Mouse (Mus musculus): ENCODE data around the gene Naa30.
A peak's percentile ranks its signal among the peaks of the same experiment; 100 is the strongest.
"Not testable (repeated sequence)": the region's sequence is repeated elsewhere in the genome, so short reads cannot be mapped to it uniquely, and the experiment has no call there.

Gene Naa30

GRCm38 (mm10) chr14:49171867-49172581 is at the start of gene Naa30:
Naa30 (plus strand) TSS chr14:49172226.
- DNase-seq (ENCODE audit: low spot score) = peak; percentile 85

GRCm38 (mm10) chr14:49127162-49127779 is 44.8 kb upstream of the Naa30 start:
- no peak for DNase-seq (ENCODE audit: low spot score)

- DNase-seq (ENCODE audit: low spot score) = no peak
Measured at GRCm38 (mm10) chr14:49128544-49129263, 43.3 kb upstream of the Naa30 start.

DNA sequence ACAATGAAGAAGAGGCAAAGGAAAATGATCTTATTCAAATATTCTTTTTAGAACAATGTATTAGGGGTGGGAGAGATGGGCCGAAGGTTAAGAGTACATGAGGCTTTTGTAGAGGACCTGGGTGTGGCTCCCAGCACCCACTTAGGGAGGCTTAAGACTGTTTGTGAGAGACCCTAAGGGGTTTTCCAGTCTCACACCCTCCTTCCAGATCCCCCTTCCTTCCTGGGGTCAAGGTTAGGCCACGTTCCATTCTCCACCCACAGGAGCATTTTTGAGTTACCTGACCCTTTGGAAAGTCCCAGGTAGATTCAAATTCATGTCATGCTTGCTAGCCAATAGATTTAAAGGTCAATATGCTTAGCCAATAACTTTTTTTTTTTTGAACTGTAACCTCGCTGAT is 39.6 kb upstream of the Naa30 start:
- DNase-seq (ENCODE audit: low spot score) = no peak

DNA sequence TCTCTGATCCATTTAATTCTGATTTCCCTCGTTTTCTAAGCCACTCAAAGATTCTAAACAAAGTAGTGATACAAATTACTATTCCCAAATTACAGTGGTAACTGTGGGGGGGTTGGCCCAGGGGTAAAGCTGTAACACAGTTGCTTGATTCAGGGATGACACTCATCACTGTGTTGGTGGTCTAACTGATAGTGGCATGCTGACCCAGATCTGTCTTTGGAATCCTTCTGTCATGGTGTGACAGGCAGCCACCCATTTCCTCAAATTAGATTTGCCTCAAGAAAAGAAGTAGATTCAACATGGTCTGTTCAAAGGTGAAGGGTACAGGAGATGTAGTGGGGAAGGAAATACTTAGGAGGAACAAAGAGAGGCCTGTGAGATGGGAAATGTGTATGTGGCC is 33.9 kb upstream of the Naa30 start:
- no peak for DNase-seq (ENCODE audit: low spot score)

DNA sequence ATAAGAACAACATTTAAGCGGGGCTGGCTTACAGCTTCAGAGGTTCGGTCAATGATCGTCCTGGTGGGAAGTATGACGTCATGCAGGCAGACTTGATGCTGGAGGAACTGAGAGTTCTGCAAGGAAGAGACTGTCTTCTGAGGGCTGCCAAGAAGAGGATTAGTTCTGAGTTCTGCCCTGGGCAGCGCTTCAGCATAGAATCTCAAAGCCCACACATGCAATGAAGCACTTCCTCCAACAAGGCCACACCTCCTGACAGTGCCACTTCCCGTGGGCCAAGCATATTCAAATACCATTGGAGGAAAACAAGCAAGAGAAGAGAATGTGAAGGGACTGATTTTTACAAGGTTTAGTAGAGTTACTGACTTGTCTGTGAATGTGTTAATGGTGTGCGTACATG is 31.3 kb upstream of the Naa30 start:
- no peak for DNase-seq (ENCODE audit: low spot score)

DNA sequence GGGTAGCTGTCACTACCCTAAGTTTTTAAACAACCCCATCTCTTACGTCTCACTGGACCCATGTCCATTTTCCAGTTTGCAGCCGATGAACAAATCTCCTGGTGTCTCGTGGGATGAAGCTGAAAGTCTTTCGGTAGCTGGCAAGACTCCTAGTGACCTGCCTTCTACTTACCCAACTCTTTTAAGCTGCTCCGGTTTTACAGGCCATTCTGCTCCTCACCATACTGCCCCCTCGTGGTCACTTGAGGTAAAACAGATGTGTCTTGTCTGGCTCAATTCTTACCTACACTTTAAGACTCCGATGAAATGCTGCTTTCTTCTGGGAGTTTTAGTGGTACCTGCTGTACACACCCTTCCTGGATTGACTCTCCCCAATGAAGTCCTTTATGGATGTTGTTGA is 18.2 kb upstream of the Naa30 start:
- peak; percentile 26 for DNase-seq (ENCODE audit: low spot score)

GRCm38 (mm10) chr14:49155572-49155971 is 16.5 kb upstream of the Naa30 start:
- DNase-seq (ENCODE audit: low spot score) = no peak

- no peak for DNase-seq (ENCODE audit: low spot score)
Measured at GRCm38 (mm10) chr14:49158143-49158925, 13.7 kb upstream of the Naa30 start.

GRCm38 (mm10) chr14:49171286-49171685 is 740 bp upstream of the Naa30 start:
- DNase-seq (ENCODE audit: low spot score) = no peak

- DNase-seq (ENCODE audit: low spot score) = peak; percentile 33
Measured at GRCm38 (mm10) chr14:49172582-49172988, 559 bp downstream of the Naa30 start.

DNA sequence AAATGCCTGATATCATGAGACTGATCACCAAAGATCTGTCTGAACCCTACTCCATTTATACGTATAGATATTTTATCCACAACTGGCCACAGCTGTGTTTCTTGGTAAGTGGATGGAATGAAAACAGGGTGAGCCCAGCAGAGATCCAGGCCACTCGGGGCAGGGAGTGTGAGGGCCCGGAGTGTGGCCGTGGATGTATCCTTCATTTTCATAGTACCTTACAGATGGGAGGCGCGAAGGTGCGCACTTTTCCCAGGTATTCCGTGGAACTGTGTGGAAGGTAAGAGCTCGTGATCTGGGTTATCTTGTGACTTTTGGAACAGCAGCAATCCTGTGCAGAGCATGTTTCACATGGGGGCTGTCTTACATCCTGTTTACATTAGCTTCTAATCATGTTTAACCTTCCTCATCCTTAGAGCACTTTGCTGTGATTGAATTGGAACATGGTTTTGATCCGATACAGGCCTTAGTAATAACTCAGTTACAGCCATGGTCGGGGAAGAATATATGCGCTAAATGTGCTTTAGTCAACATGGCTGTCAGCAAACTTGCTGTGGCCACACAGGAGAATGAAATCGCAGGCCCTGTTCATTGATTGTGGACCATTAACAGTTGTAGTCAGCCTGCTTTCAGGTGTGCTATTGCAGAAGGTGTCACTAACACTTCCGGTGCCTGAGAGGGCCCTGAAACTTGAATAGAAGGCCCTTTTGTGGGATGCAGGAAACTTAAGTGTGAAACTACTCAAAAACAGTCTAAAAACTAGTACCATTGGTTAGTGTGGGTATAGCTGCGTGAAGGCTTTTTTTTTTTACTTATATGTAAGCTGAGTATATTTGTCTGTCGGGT is 1.5 kb downstream of the Naa30 start:
- DNase-seq (ENCODE audit: low spot score) = no peak

DNA sequence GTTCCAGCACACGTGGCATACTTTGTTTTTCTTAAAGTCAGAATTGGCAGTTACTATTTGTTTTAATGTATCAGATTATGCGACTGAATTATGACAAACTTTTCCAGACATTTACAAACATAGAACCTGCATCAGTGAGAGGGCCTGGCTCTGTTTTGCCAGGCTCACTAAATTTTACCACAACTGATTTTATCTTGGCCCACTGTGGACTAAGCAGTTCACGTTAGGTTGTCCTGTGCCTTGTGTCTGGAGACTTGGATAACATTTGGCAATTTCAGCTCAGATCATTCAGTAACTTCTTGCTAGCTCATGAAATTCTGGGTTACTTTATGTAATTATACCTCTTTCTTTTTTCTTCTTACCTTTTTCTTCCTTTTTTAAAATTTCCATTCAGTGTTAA is 7.7 kb downstream of the Naa30 start:
- no peak for DNase-seq (ENCODE audit: low spot score)

DNA sequence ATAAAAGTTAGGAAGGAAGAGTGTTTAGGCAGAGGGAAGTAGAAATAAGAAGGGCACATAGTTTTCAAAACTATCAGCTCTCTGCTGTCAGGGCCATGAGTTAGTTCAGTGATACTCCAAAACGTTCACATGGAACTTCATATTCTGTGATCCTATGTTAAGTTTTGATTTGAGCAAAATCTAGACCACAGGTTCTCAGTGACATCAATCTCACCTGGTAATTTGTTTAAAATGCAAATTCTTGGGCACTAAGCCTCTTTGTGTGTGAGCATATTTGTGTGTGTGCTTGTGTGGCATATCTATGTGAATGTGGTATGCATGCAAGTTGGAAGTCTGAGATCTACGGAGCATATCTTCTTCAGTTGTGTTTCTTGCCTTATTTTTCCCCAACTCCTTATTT is 14.2 kb downstream of the Naa30 start:
- no peak for DNase-seq (ENCODE audit: low spot score)

DNA sequence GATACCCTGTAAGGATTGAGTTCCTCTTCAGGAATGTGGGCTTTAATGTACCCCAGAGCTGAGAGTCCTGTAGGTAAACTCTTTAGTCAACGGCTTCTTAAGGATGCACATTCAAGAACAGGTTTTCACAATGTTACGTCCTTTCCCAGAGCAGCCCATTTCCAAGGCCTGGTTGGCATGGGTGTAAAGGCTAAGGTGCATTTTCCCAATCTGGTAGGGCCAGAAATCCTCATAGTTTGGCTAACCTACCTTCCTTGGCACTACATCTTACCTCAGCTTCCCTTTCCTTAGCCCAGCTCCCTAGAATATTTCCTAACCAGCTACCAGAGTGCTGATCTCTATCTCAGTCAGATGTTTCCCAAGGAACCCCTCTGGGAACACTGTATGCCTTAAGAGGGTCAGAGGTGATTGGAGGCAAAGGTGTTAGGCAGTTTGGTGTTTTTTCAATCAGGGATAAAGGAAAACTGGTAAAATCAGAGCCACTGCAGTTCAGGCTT is 25.1 kb downstream of the Naa30 start:
- DNase-seq (ENCODE audit: low spot score) = no peak

DNA sequence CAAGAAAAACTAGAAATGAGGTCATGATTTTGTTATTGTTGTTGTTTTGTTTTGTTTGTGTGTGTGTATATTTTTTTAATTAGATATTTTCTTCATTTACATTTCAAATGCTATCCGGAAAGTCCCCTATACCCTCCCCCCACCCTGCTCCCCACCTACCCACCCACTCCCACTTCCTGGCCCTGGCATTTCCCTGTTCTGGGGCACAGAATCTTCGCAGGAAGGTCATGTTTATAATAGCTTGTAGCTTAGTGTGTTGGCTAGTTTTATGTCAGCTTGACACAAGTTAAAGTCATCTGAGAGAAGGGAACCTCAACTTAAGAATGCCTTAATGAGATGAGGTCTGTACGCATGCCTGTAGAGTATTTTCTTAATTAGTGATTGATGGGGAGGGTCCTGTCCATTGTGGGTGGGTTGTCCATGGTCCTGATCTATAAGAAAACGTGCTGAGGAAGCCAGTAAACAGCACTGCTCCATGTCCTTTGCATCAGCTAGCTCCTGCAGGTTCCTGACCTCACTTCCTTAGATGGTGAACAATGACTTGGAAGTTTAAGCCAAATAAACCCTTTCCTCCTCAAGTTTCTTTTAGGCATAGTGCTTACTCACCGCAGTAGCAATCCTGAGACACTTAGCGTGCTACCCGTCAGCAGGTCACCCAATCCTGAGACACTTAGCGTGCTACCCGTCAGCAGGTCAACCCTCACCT is 29.2 kb downstream of the Naa30 start:
- no peak for DNase-seq (ENCODE audit: low spot score)

DNA sequence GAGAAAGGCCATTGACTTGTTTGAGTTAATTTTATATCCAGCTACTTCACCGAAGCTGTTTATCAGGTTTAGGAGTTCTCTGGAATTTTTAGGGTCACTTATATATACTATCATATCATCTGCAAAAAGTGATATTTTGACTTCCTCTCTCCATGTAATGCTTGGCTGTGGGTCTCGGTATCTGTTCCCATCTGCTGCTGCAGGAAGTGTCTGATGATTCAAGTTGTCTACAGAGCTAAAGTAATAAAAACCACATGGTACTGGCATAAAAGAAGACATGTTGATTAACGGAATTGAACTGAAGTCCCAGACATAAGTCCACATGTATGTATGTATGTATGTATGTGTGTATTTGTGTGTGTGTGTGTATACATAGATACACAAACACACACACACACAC is 38.2 kb downstream of the Naa30 start:
- DNase-seq (ENCODE audit: low spot score) = not testable (repeated sequence)

GRCm38 (mm10) chr14:49218677-49219076 is 46.7 kb downstream of the Naa30 start:
- no peak for DNase-seq (ENCODE audit: low spot score)

GRCm38 (mm10) chr14:49219466-49220022 is 47.5 kb downstream of the Naa30 start:
- not testable (repeated sequence) for DNase-seq (ENCODE audit: low spot score)

- DNase-seq (ENCODE audit: low spot score) = no peak
Measured at GRCm38 (mm10) chr14:49221771-49222170, 49.7 kb downstream of the Naa30 start.
